Mouse (Mus musculus): Measurements from ENCODE around the gene Cep97.

DNA sequence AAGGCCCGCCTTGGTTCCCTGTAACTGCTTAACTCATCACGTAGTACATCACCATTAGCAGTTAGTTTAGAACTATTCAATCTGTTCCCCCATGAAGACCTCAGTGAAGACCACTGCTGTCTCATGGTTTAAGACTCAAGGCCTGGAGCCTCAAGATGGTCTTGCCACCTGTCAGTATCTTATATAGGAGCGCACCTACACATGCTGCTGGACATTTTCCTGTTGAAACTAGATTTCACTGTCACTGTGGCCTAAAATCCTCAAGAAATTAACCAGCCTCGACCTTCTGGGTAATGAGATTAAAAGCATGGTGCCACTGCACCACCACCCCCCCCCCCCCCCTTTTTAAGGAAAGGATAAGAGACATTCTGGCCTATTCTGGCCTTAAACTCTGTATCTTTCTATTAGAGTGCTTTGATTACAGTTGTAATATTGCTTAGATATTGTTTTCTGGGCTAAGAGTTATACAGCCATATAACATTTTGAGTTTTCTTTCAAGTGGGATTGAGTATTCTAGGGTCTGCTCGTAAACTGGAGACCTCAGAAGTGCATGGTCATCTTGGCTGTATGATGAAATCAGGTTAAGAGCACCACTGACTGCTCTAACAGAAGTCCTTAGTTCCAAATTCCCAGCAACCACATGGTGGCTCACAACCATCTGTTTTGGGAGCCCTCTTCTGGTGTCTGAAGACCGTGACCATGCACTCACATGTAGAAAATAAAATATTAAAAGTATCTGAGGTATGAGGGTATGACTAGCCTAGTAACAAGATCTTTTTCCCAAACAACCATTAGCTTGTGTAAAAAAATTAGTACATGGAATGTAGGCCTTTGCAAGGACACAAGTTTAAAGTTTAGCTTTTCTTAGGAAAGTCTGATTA lies 37.3 kb upstream of the Cep97 start:
- TF ChIP-seq CTCF (IDR thresholded peaks at IDR 0.05; ENCODE audit: control insufficient read depth, insufficient read depth, insufficient replicate concordance, low read depth, low read length) (no peak), POLR2A (IDR thresholded peaks at IDR 0.05; ENCODE audit: control insufficient read depth, low read depth, low read length) (no peak)
